Mouse (Mus musculus) brain, embryonic 14.5 days (tissue): Measurements from ENCODE around the gene Stoml1.

Experiments used
- CTCF ChIP-seq: fragments of 200-500 bp; IDR thresholded peaks from 2 replicates; pipeline ENCODE4 v1.5.1; 2012; ENCODE audit warnings: inconsistent platforms, mild to moderate bottlenecking, moderate library complexity, borderline replicate concordance; ENCODE audit not compliant: insufficient read depth, insufficient read length; ENCODE audit errors: extremely low read depth
- POLR2A ChIP-seq: fragments of 200-500 bp; IDR thresholded peaks from 2 replicates; pipeline ENCODE4 v1.6.1; 2012; ENCODE audit warnings: mild to moderate bottlenecking, inconsistent platforms, borderline replicate concordance; ENCODE audit not compliant: poor library complexity, insufficient read depth, insufficient read length, severe bottlenecking; ENCODE audit errors: extremely low read depth

DNA sequence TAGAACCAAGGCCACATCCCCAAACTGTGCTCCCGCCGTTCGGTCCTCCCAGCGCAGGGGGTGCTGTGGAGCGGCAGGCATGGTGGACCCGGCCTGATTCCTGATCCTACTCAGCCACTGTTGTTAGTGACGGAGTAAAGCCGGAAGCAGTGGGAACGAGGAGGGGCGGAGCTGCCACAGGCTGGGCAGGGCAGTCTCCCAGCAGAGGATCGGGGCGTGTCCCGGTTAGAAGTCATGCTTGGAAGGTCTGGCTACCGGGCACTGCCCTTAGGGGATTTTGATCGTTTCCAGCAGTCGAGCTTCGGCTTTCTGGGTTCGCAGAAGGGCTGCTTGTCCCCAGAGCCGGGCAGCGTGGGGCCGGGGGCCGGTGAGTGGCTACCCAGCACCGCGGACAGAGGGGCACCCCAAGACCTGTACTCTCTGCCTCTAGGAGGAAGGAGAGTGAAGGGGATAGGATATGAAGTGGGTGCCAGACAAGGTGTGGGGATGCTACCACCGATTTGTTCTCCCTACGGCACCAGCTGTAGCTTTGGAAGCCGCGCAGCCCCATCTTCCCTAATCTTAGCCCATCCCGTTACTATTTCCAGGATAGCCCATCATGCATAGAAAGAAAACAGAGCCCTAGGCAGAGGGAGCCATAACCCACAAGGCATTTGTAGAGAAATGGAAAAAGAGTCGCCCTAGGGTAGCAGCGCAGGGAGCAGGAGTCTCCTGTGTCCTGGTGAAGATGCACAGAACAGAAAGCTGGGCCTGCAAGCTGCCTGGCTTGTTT is at the start of gene Stoml1:
- TF ChIP-seq POLR2A, result peak; percentile 74; the same call in 1 of the 2 replicates
- peak; percentile 94 for TF ChIP-seq CTCF
